8 mouse cellular contexts compared by ENCODE assay signal in the genomic region with DNA sequence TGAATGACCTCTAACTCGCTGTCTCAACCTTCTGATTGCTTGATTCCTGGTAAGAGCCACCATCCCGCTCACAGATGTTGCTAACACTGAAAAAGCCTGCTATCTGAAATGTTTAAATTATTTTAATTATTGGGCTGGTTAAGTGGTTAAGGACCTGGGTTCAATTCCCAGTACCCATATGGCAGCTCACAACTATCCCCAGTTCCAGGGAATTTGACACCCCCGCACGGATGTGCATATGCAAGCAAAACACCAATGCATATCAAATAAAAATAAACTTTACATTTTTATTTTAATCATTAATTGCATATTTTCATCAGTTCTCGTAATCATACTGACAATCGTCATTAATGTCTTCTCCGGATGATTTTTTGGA. TPM values are rescaled to one million over a fixed set of nuclear protein-coding genes. Genes with fewer than 3 reads are reported as not detected.
DNase-seq lines count a peak whose midpoint lies in the region; ATAC-seq and TF ChIP-seq lines count a peak whose summit lies in the region.

No protein-coding gene starts in this region.

- peaks cover 7% of the 10 kb centered on the region for H3K4me1 ChIP-seq in heart, embryonic 11.5 days (ENCODE audit: control insufficient read depth, insufficient read depth, low read length)
- peaks cover 16% of the 10 kb centered on the region for H3K4me1 ChIP-seq in forebrain, embryonic 13.5 days
- peaks cover 0 to 5% of the 10 kb centered on the region in 2 experiments; a peak in 2 of 4 replicates for H3K4me1 ChIP-seq in liver, embryonic 14.5 days (replicated peaks; ENCODE audit: control insufficient read depth in 2 of 2, insufficient read depth in 2 of 2, low read length in 1 of 2)

- no peak for TF ChIP-seq CTCF in liver, embryonic 14.5 days (IDR thresholded peaks at IDR 0.05; ENCODE audit: low read depth)

- peak overlapping the region; percentile 67 for H3K4me3 ChIP-seq in heart, embryonic 11.5 days (ENCODE audit: low read depth, low read length)
- H3K4me3 ChIP-seq in forebrain, embryonic 13.5 days = peak overlapping the region; percentile 78
- peak overlapping the region; percentile 69 to 97 for H3K4me3 ChIP-seq in liver, embryonic 14.5 days (ENCODE audit: insufficient read depth in 1 of 2, low read depth in 2 of 2, low read length in 2 of 2)

- H3K9me3 ChIP-seq in heart, embryonic 11.5 days (replicated peaks; ENCODE audit: control insufficient read depth, low read length) = no peaks in the 10 kb centered on the region
- H3K9me3 ChIP-seq in forebrain, embryonic 13.5 days (replicated peaks) = no peaks in the 10 kb centered on the region
- no peaks in the 10 kb centered on the region for H3K9me3 ChIP-seq in liver, embryonic 14.5 days (ENCODE audit: control insufficient read depth, low read length)

- H3K9ac ChIP-seq in heart, embryonic 11.5 days (ENCODE audit: low read depth, low read length) = peak overlapping the region; percentile 79
- H3K9ac ChIP-seq in forebrain, embryonic 13.5 days = no peak overlapping the region; the same call in 1 of the 2 replicates
- peak overlapping the region; percentile 95 for H3K9ac ChIP-seq in liver, embryonic 14.5 days (replicated peaks)

- peak; percentile 41; the same call in 1 of the 2 replicates for ATAC-seq in heart, embryonic 11.5 days (replicated peaks; ENCODE audit: insufficient number of reproducible peaks, low FRiP score, low TSS enrichment)
- peak; percentile 69 for ATAC-seq in forebrain, embryonic 13.5 days
- ATAC-seq in liver, embryonic 14.5 days (ENCODE audit: insufficient read depth) = no peak

- TF ChIP-seq EP300 in liver, embryonic 14.5 days (IDR thresholded peaks at IDR 0.05; ENCODE audit: low read depth) = no peak

- no peaks in the 10 kb centered on the region for H3K27me3 ChIP-seq in heart, embryonic 11.5 days (ENCODE audit: control insufficient read depth, insufficient read depth, low read length)
- H3K27me3 ChIP-seq in forebrain, embryonic 13.5 days = no peaks in the 10 kb centered on the region
- H3K27me3 ChIP-seq in liver, embryonic 14.5 days (ENCODE audit: control insufficient read depth, insufficient read depth, low read length) = no peaks in the 10 kb centered on the region

- peak overlapping the region; percentile 97; the same call in 1 of the 2 replicates for H3K27ac ChIP-seq in heart, embryonic 11.5 days (ENCODE audit: low read depth, low read length)
- H3K27ac ChIP-seq in forebrain, embryonic 13.5 days = peak overlapping the region; percentile 92
- no peak overlapping the region for H3K27ac ChIP-seq in liver, embryonic 14.5 days

- H3K36me3 ChIP-seq in heart, embryonic 11.5 days (ENCODE audit: control insufficient read depth, insufficient read depth, low read length) = no peaks in the 10 kb centered on the region; the same call in 1 of the 2 replicates
- H3K36me3 ChIP-seq in forebrain, embryonic 13.5 days (ENCODE audit: poor library complexity, severe bottlenecking) = peaks cover 7% of the 10 kb centered on the region; the same call in 1 of the 2 replicates
- no peaks in the 10 kb centered on the region for H3K36me3 ChIP-seq in liver, embryonic 14.5 days (replicated peaks; ENCODE audit: control insufficient read depth, insufficient read depth, low read depth)

- DNase-seq in heart, adult 11 months = no peak
- peak; percentile 8 for DNase-seq in CD4-positive helper T cell, adult 2 months (ENCODE audit: low read depth, low spot score)
- no peak for DNase-seq in liver, embryonic 14.5 days (ENCODE audit: low read depth in 3 of 3, low spot score in 3 of 3)
- no peak for DNase-seq in spleen, postnatal 36 days (ENCODE audit: low spot score in 2 of 2)
- no peak for DNase-seq in layer of hippocampus, adult 18-20 months (ENCODE audit: low spot score in 2 of 2)
- DNase-seq in layer of hippocampus, postnatal 25 days (ENCODE audit: extremely low spot score in 1 of 2, low spot score in 1 of 2) = no peak

- 36% methylated on average over 7 of the region's 7 CpGs for WGBS in heart, embryonic 11.5 days (ENCODE audit: insufficient replicate concordance)
- WGBS in forebrain, embryonic 13.5 days = 34% methylated on average over 7 of the region's 7 CpGs
- 32% methylated on average over 7 of the region's 7 CpGs for WGBS in liver, embryonic 14.5 days (ENCODE audit: insufficient replicate concordance)

- H3K4me2 ChIP-seq in heart, embryonic 11.5 days = peak overlapping the region; percentile 77
- peak overlapping the region; percentile 81 for H3K4me2 ChIP-seq in forebrain, embryonic 13.5 days
- peak overlapping the region; percentile 67 for H3K4me2 ChIP-seq in liver, embryonic 14.5 days (ENCODE audit: low read depth)

RNA-seq across cellular contexts. Expression of gene Top3b, which starts 0.3 kb away (rescaled TPM):
- polyA plus RNA-seq in heart, embryonic 11.5 days (2014; fragmentation: Nextera tagmentation; extraction: Ambion mirVana) = 36.7 and 45.0 TPM in 2 replicates
- 62.7 and 65.2 TPM in 2 replicates for polyA plus RNA-seq in forebrain, embryonic 13.5 days (2015; fragmentation: Nextera tagmentation; extraction: Ambion mirVana)
- 22.8 and 25.4 TPM in 2 replicates for polyA plus RNA-seq in liver, embryonic 14.5 days (2012; rRNA removed)
- 19.1 and 22.5 TPM in 2 replicates for polyA plus RNA-seq in liver, embryonic 14.5 days (2014; fragmentation: Nextera tagmentation; extraction: Ambion mirVana)
- total RNA-seq in layer of hippocampus, adult 18-20 months (2021) = 10 to 100 TPM; 59.1 to 68.6 TPM
- 10 to 100 TPM; 61.5 to 70.4 TPM for total RNA-seq in layer of hippocampus, postnatal 25 days (2021)

RNA-seq across cellular contexts. Expression of gene Vpreb1, which starts 0.4 kb away (rescaled TPM):
- polyA plus RNA-seq in heart, embryonic 11.5 days (2014; fragmentation: Nextera tagmentation; extraction: Ambion mirVana) = 1.4 and 1.6 TPM in 2 replicates
- polyA plus RNA-seq in forebrain, embryonic 13.5 days (2015; fragmentation: Nextera tagmentation; extraction: Ambion mirVana) = 2.5 and 3.5 TPM in 2 replicates
- polyA plus RNA-seq in liver, embryonic 14.5 days (2012; rRNA removed) = 1.5 and 1.8 TPM in 2 replicates
- 2.6 and 3.6 TPM in 2 replicates for polyA plus RNA-seq in liver, embryonic 14.5 days (2014; fragmentation: Nextera tagmentation; extraction: Ambion mirVana)
- not detected for total RNA-seq in layer of hippocampus, adult 18-20 months (2021)
- 1 to 10 TPM in 1 of 2 experiments, under 1 TPM in 1; 0.52 to 1.6 TPM for total RNA-seq in layer of hippocampus, postnatal 25 days (2021)

RNA-seq across cellular contexts. Expression of gene Igll1, which starts 6.4 kb away (rescaled TPM):
- polyA plus RNA-seq in heart, embryonic 11.5 days (2014; fragmentation: Nextera tagmentation; extraction: Ambion mirVana) = not detected in 2 replicates
- polyA plus RNA-seq in forebrain, embryonic 13.5 days (2015; fragmentation: Nextera tagmentation; extraction: Ambion mirVana) = 0.19 TPM in 1 of 2 replicates, not detected in the other
- polyA plus RNA-seq in liver, embryonic 14.5 days (2012; rRNA removed) = 1.4 and 1.7 TPM in 2 replicates
- polyA plus RNA-seq in liver, embryonic 14.5 days (2014; fragmentation: Nextera tagmentation; extraction: Ambion mirVana) = 2.7 and 4.1 TPM in 2 replicates
- total RNA-seq in layer of hippocampus, adult 18-20 months (2021) = not detected
- not detected for total RNA-seq in layer of hippocampus, postnatal 25 days (2021)

RNA-seq across cellular contexts. Expression of gene Ppm1f, which starts 26.0 kb away (rescaled TPM):
- 14.6 and 25.5 TPM in 2 replicates for polyA plus RNA-seq in heart, embryonic 11.5 days (2014; fragmentation: Nextera tagmentation; extraction: Ambion mirVana)
- polyA plus RNA-seq in forebrain, embryonic 13.5 days (2015; fragmentation: Nextera tagmentation; extraction: Ambion mirVana) = 22.8 and 26.8 TPM in 2 replicates
- 4.0 and 5.3 TPM in 2 replicates for polyA plus RNA-seq in liver, embryonic 14.5 days (2012; rRNA removed)
- 3.8 and 4.1 TPM in 2 replicates for polyA plus RNA-seq in liver, embryonic 14.5 days (2014; fragmentation: Nextera tagmentation; extraction: Ambion mirVana)
- 10 to 100 TPM; 54.7 to 56.3 TPM for total RNA-seq in layer of hippocampus, adult 18-20 months (2021)
- 10 to 100 TPM; 43.2 to 44.0 TPM for total RNA-seq in layer of hippocampus, postnatal 25 days (2021)

RNA-seq across cellular contexts. Expression of gene Spag6l, which starts 41.0 kb away (rescaled TPM):
- polyA plus RNA-seq in heart, embryonic 11.5 days (2014; fragmentation: Nextera tagmentation; extraction: Ambion mirVana) = 0.17 TPM in 1 of 2 replicates, not detected in the other
- 5.6 and 9.8 TPM in 2 replicates for polyA plus RNA-seq in forebrain, embryonic 13.5 days (2015; fragmentation: Nextera tagmentation; extraction: Ambion mirVana)
- polyA plus RNA-seq in liver, embryonic 14.5 days (2012; rRNA removed) = 0.02 TPM in 2 replicates
- not detected in 2 replicates for polyA plus RNA-seq in liver, embryonic 14.5 days (2014; fragmentation: Nextera tagmentation; extraction: Ambion mirVana)
- total RNA-seq in layer of hippocampus, adult 18-20 months (2021) = 10 to 100 TPM in 1 of 2 experiments, 1 to 10 TPM in 1; 9.8 to 11.9 TPM
- total RNA-seq in layer of hippocampus, postnatal 25 days (2021) = 10 to 100 TPM in 1 of 2 experiments, 1 to 10 TPM in 1; 8.7 to 10.6 TPM
